Mouse (Mus musculus): Measurements from ENCODE around the gene Fam240b. TPM values are rescaled to one million over a fixed set of nuclear protein-coding genes. Genes with fewer than 3 reads are reported as not detected.

Gene Fam240b
- not detected in 2 replicates for polyA plus RNA-seq (2014; fragmentation: Nextera tagmentation; extraction: Ambion mirVana)

- Histone ChIP-seq H3K4me3 (ENCODE audit: low read depth, low read length) (no peak within 1 kb of the TSS), H3K4me2 (replicated peaks; ENCODE audit: low read depth, low read length) (no peak within 1 kb of the TSS), H3K27me3 (ENCODE audit: control insufficient read depth, insufficient read depth, low read length) (no peaks in the 10 kb centered on the region), H3K9ac (replicated peaks; ENCODE audit: low read depth, low read length) (no peak within 1 kb of the TSS), H3K27ac (ENCODE audit: low read length) (no peak within 1 kb of the TSS), H3K4me1 (ENCODE audit: control insufficient read depth, insufficient read depth, low read length) (no peaks in the 10 kb centered on the region), H3K36me3 (ENCODE audit: control insufficient read depth, insufficient read depth, low read length) (no peaks in the 10 kb centered on the region), H3K9me3 (ENCODE audit: control insufficient read depth, low read depth, low read length) (no peaks in the 10 kb centered on the region)
- WGBS = 83% methylated on average over 6 of the region's 6 CpGs
- no peak for ATAC-seq (ENCODE audit: insufficient number of reproducible peaks, insufficient read depth, low FRiP score, low read depth)
Measured at GRCm38 (mm10) chr13:64497692-64498091, at the start of gene Fam240b. Gene Fam240b (minus strand): TSS chr13:64497792.

- Histone ChIP-seq H3K4me3 (ENCODE audit: low read depth, low read length) (no peak overlapping the region), H3K4me1 (ENCODE audit: control insufficient read depth, insufficient read depth, low read length) (no peaks in the 10 kb centered on the region), H3K27me3 (ENCODE audit: control insufficient read depth, insufficient read depth, low read length) (no peaks in the 10 kb centered on the region), H3K9ac (replicated peaks; ENCODE audit: low read depth, low read length) (no peak overlapping the region), H3K27ac (ENCODE audit: low read length) (no peak overlapping the region), H3K36me3 (ENCODE audit: control insufficient read depth, insufficient read depth, low read length) (no peaks in the 10 kb centered on the region), H3K9me3 (ENCODE audit: control insufficient read depth, low read depth, low read length) (no peaks in the 10 kb centered on the region), H3K4me2 (replicated peaks; ENCODE audit: low read depth, low read length) (no peak overlapping the region)
- WGBS = 74% methylated on average over 5 of the region's 5 CpGs
- no peak for ATAC-seq (ENCODE audit: insufficient number of reproducible peaks, insufficient read depth, low FRiP score, low read depth)
Measured at GRCm38 (mm10) chr13:64530139-64530538, 32.5 kb upstream of the Fam240b start.

GRCm38 (mm10) chr13:64526515-64527285, 29.1 kb upstream of the Fam240b start:
- WGBS = 82% methylated on average over 15 of the region's 15 CpGs
- H3K9me3 ChIP-seq (ENCODE audit: control insufficient read depth, low read depth, low read length) = no peaks in the 10 kb centered on the region
- no peak overlapping the region for H3K4me2 ChIP-seq (replicated peaks; ENCODE audit: low read depth, low read length)
- H3K27ac ChIP-seq (ENCODE audit: low read length) = no peak overlapping the region
- ATAC-seq (ENCODE audit: insufficient number of reproducible peaks, insufficient read depth, low FRiP score, low read depth) = no peak
- H3K4me3 ChIP-seq (ENCODE audit: low read depth, low read length) = no peak overlapping the region
- no peak overlapping the region for H3K9ac ChIP-seq (replicated peaks; ENCODE audit: low read depth, low read length)
- no peaks in the 10 kb centered on the region for H3K27me3 ChIP-seq (ENCODE audit: control insufficient read depth, insufficient read depth, low read length)
- no peaks in the 10 kb centered on the region for H3K4me1 ChIP-seq (ENCODE audit: control insufficient read depth, insufficient read depth, low read length)
- no peaks in the 10 kb centered on the region for H3K36me3 ChIP-seq (ENCODE audit: control insufficient read depth, insufficient read depth, low read length)

- H3K36me3 ChIP-seq (ENCODE audit: control insufficient read depth, insufficient read depth, low read length) = no peaks in the 10 kb centered on the region
- 0 out of 2 replicates have a peak, but pooled peaks cover 5% of the 10 kb centered on the region for H3K4me1 ChIP-seq (ENCODE audit: control insufficient read depth, insufficient read depth, low read length)
- H3K27ac ChIP-seq (ENCODE audit: low read length) = no peak overlapping the region
- no peaks in the 10 kb centered on the region for H3K27me3 ChIP-seq (ENCODE audit: control insufficient read depth, insufficient read depth, low read length)
- no peak overlapping the region for H3K9ac ChIP-seq (replicated peaks; ENCODE audit: low read depth, low read length)
- ATAC-seq (ENCODE audit: insufficient number of reproducible peaks, insufficient read depth, low FRiP score, low read depth) = no peak
- H3K4me3 ChIP-seq (ENCODE audit: low read depth, low read length) = no peak overlapping the region
- H3K9me3 ChIP-seq (ENCODE audit: control insufficient read depth, low read depth, low read length) = 0 out of 2 replicates have a peak, but pooled peaks cover 3% of the 10 kb centered on the region
- H3K4me2 ChIP-seq (replicated peaks; ENCODE audit: low read depth, low read length) = no peak overlapping the region
- WGBS = 70% methylated on average over 2 of the region's 2 CpGs
Measured at GRCm38 (mm10) chr13:64514247-64514646, 16.7 kb upstream of the Fam240b start.

GRCm38 (mm10) chr13:64511616-64512015, 14.0 kb upstream of the Fam240b start:
- H3K4me1 ChIP-seq (ENCODE audit: control insufficient read depth, insufficient read depth, low read length) = 0 out of 2 replicates have a peak, but pooled peaks cover 5% of the 10 kb centered on the region
- H3K9me3 ChIP-seq (ENCODE audit: control insufficient read depth, low read depth, low read length) = 0 out of 2 replicates have a peak, but pooled peaks cover 3% of the 10 kb centered on the region
- no peak overlapping the region for H3K4me3 ChIP-seq (ENCODE audit: low read depth, low read length)
- H3K27ac ChIP-seq (ENCODE audit: low read length) = peak overlapping the region; percentile 15; the same call in 1 of the 2 replicates
- H3K27me3 ChIP-seq (ENCODE audit: control insufficient read depth, insufficient read depth, low read length) = no peaks in the 10 kb centered on the region
- no peak overlapping the region for H3K9ac ChIP-seq (replicated peaks; ENCODE audit: low read depth, low read length)
- ATAC-seq (ENCODE audit: insufficient number of reproducible peaks, insufficient read depth, low FRiP score, low read depth) = peak; percentile 72; the same call in 1 of the 2 replicates
- H3K4me2 ChIP-seq (replicated peaks; ENCODE audit: low read depth, low read length) = no peak overlapping the region
- no peaks in the 10 kb centered on the region for H3K36me3 ChIP-seq (ENCODE audit: control insufficient read depth, insufficient read depth, low read length)

- H3K4me3 ChIP-seq (ENCODE audit: low read depth, low read length) = no peak overlapping the region
- H3K4me1 ChIP-seq (ENCODE audit: control insufficient read depth, insufficient read depth, low read length) = 0 out of 2 replicates have a peak, but pooled peaks cover 8% of the 10 kb centered on the region
- no peak overlapping the region for H3K27ac ChIP-seq (ENCODE audit: low read length)
- ATAC-seq (ENCODE audit: insufficient number of reproducible peaks, insufficient read depth, low FRiP score, low read depth) = peak; percentile 38; the same call in 1 of the 2 replicates
- no peaks in the 10 kb centered on the region for H3K27me3 ChIP-seq (ENCODE audit: control insufficient read depth, insufficient read depth, low read length)
- H3K9me3 ChIP-seq (ENCODE audit: control insufficient read depth, low read depth, low read length) = 0 out of 2 replicates have a peak, but pooled peaks cover 2% of the 10 kb centered on the region
- no peak overlapping the region for H3K9ac ChIP-seq (replicated peaks; ENCODE audit: low read depth, low read length)
- no peak overlapping the region for H3K4me2 ChIP-seq (replicated peaks; ENCODE audit: low read depth, low read length)
- H3K36me3 ChIP-seq (ENCODE audit: control insufficient read depth, insufficient read depth, low read length) = no peaks in the 10 kb centered on the region
Measured at GRCm38 (mm10) chr13:64507361-64507760, 9.8 kb upstream of the Fam240b start.

GRCm38 (mm10) chr13:64502833-64503232, 5.2 kb upstream of the Fam240b start:
- ATAC-seq (ENCODE audit: insufficient number of reproducible peaks, insufficient read depth, low FRiP score, low read depth) = no peak
- H3K27me3 ChIP-seq (ENCODE audit: control insufficient read depth, insufficient read depth, low read length) = no peaks in the 10 kb centered on the region
- WGBS = 76% methylated on average over 3 of the region's 3 CpGs
- no peaks in the 10 kb centered on the region for H3K36me3 ChIP-seq (ENCODE audit: control insufficient read depth, insufficient read depth, low read length)
- H3K4me3 ChIP-seq (ENCODE audit: low read depth, low read length) = no peak overlapping the region
- no peak overlapping the region for H3K9ac ChIP-seq (replicated peaks; ENCODE audit: low read depth, low read length)
- no peak overlapping the region for H3K27ac ChIP-seq (ENCODE audit: low read length)
- no peaks in the 10 kb centered on the region for H3K9me3 ChIP-seq (ENCODE audit: control insufficient read depth, low read depth, low read length)
- H3K4me1 ChIP-seq (ENCODE audit: control insufficient read depth, insufficient read depth, low read length) = 0 out of 2 replicates have a peak, but pooled peaks cover 4% of the 10 kb centered on the region
- H3K4me2 ChIP-seq (replicated peaks; ENCODE audit: low read depth, low read length) = no peak overlapping the region

GRCm38 (mm10) chr13:64493586-64493985, 4.0 kb downstream of the Fam240b start:
- no peaks in the 10 kb centered on the region for H3K36me3 ChIP-seq (ENCODE audit: control insufficient read depth, insufficient read depth, low read length)
- ATAC-seq (ENCODE audit: insufficient number of reproducible peaks, insufficient read depth, low FRiP score, low read depth) = no peak
- H3K9me3 ChIP-seq (ENCODE audit: control insufficient read depth, low read depth, low read length) = no peaks in the 10 kb centered on the region
- H3K9ac ChIP-seq (replicated peaks; ENCODE audit: low read depth, low read length) = no peak overlapping the region
- 80% methylated on average over 5 of the region's 5 CpGs for WGBS
- H3K4me3 ChIP-seq (ENCODE audit: low read depth, low read length) = no peak overlapping the region
- H3K27ac ChIP-seq (ENCODE audit: low read length) = no peak overlapping the region
- no peaks in the 10 kb centered on the region for H3K27me3 ChIP-seq (ENCODE audit: control insufficient read depth, insufficient read depth, low read length)
- no peak overlapping the region for H3K4me2 ChIP-seq (replicated peaks; ENCODE audit: low read depth, low read length)
- H3K4me1 ChIP-seq (ENCODE audit: control insufficient read depth, insufficient read depth, low read length) = no peaks in the 10 kb centered on the region

Data from stomach, embryonic 14.5 days (tissue).